Mouse (Mus musculus) ZHBTc4 (cell line): ENCODE measurements around the gene Fer1l4.

ENCODE experiments used
- DNase-seq: peaks from one replicate; pipeline ENCODE4 v3.0.0-alpha.2; 2011; ENCODE audit warnings: low read depth, low spot score

Fer1l4 gene

DNA sequence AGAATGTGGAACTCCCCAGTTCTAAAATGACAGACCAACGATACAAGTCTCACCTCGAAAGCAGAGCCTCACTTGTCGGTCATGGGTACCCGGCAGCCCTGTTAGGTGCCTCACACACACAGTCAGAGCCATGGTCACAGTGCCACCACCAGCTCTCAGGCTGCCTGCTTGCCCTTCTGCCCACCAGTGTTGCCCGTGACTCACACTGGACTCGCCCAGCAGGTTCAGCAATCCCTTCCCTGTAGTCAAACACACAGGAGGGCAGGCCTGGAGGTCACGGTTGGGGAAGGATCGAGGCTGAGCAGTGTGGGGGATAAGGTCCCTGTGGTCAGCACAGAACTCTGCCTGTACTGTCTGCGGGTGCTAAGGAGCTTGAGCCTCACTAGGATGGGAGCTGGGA, at the start of gene Fer1l4:
Fer1l4 (minus strand) TSS at position 132 of the 400 bp plus-strand sequence.
- no peak for DNase-seq

DNA sequence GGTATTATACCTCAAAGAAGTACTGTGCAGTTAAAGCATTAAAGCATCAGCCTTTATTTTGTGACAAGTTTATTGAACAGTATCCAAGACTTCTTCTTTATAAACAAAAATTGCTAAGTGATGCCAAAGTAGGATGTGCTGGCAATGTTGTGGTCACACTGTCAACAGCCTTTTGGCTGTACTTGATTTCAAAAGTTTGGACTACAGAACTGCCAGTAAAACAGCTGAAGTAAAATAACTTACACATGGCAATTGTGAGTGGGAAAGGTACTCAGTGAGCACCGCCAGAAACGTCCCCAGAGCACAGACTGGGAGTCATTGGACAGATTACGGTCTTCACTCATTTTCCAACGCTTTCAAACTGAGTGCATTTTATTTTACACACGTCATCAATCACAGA, 39.2 kb upstream of the Fer1l4 start:
- DNase-seq, result no peak

- no peak for DNase-seq
These were observed 37.1 kb upstream of the Fer1l4 start for GRCm38 (mm10) chr2:156089799-156090198.

DNA sequence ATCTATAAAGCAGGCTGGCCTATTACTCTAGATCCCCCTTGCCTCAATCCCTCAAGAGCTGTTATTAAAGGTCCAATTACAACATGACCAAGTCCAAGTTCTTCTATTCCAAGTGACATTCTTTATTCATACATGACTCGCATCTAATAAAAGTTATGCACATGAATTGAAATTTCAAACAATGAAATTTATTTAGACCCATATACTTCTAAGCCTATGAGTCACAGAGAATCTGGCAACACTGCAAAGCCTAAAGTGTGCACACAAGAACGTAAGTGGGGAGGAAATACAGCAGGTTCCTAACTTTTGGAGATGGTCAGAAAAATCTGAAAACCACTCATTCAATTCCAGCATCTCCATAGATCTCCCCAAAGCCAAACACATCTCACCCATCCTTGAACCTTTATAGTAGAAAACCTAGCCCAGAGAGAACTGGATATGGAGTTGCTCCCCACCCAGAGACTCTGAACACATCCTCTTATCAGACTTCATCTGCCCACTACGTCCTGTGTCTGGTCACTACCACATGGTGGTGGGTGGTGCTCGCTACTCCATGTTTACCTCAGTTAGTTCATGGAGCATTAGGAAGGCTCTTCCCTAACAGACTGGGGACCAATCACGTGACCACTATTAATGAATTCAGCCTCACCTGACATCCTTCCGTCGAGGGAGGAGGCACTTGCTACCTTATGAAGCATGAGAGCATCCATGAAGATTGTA, 34.8 kb upstream of the Fer1l4 start:
- DNase-seq, result no peak

DNA sequence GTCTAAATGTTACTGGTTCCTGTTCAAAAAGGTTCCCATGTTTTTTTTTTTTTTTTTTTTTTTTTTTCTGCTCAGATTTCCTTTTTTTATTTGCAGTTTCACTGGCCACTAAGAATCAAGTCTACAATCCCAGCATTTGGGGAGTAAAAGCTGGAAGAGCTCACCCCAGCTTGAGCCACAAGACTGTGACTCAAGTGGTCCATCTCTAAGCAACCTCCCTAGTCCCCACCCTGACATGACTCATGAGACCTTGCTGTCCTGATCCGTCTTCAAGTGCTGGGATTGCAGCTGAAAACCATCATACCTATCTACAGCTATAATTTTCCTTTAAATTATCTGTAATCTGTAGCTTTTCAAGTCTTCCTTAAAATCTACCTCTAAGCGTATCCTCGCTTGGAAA, 31.8 kb upstream of the Fer1l4 start:
- no peak for DNase-seq

DNA sequence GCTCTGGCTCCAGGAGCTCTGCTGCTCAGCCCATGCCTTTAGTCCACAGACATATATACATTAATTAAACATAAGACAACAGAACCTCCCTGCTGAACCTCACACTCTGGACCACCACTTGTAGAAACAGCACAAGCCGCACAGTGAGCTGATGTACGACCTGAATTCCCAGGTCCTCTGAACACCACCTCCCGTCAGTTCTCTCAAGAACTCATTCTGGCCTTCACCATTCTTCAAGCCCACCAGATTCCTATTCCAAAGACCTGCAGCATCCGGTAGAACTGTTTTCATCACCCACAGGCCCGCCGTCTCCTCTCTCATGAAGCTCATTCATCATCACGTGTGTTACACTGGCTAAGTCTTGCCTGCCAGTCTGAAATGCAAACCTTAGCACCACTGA, 27.6 kb upstream of the Fer1l4 start:
- DNase-seq, result no peak

DNA sequence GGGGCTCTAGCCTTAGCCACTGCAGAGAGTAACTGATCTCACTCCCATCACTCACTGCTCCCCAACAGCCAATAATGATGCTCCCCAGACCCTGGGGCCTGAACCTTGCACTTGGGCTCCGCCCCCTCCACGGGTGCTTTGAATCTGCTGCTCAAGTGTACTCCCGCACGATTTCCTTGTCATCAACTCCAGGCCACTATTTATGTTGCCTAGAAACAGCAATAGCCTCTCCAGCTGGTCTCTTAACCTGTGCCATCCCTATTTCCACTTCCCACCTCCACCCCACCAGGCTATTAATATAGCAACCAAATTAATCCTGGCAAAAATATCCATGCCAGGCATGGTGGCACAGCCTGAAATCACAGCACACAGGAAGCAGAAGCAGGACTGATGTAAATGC, 26.9 kb upstream of the Fer1l4 start:
- no peak for DNase-seq

- DNase-seq, result no peak
These were observed 26.4 kb upstream of the Fer1l4 start for GRCm38 (mm10) chr2:156079183-156079560.

DNA sequence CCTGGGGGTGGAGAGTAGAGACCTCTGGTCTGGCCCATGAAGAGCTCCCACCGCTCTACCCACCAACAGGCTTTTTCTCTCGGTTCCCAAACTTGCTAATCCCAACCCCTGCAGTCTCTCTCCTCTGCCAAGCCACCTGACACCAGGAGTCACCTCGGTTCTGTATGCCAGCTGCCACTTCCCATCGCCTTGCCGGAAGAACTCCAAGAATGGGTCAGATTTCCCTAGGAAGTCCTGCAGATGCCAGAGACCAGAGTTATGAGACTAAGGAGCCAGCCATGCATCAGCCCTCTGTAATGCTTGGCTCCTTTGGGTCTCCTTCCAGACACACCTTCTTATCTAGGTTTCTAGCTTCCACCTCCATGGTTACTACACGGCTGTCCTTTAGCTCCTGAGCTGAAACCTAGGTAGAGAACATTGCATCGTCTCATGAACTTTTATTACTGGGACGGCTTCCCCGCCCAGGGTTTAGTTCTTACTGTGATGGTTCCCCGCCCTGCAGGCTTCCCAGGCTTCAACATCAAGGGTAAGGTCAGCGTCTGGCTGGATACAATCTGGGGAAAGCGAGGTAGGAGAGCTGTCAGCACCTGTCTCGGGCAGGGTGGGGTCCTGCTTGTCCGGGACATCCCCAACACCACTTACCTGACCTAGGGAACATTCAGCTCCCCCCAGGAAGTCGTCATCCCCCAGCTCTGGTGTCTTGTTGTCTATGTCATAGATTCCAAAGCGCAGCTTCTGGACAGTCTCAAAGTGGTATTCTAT, 25.9 kb upstream of the Fer1l4 start:
- DNase-seq, result no peak

GRCm38 (mm10) chr2:156077461-156077860, 24.7 kb upstream of the Fer1l4 start:
- DNase-seq, result no peak

GRCm38 (mm10) chr2:156073725-156074124, 21.0 kb upstream of the Fer1l4 start:
- no peak for DNase-seq

- no peak for DNase-seq
These were observed 18.5 kb upstream of the Fer1l4 start for GRCm38 (mm10) chr2:156071236-156071635.

DNA sequence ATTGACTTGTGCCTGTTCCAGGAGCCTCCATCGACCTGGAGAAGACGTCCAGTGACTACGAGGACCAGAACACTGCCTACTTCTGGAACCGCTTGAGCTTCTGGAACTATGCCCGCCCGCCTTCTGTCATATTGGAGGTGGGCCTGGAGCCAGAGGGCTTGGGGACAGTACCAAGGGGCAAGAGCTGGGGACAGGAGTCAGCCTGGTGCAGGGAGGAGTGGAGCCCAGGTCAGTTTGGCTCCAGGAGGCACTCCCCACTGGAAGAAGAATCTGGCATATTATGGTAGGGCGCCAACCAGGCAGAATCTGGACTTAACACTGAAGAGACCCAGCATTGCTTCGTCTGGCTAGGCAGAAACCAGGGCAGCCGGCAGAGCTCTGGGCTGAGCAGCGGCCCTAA, 15.2 kb upstream of the Fer1l4 start:
- DNase-seq, result no peak

DNA sequence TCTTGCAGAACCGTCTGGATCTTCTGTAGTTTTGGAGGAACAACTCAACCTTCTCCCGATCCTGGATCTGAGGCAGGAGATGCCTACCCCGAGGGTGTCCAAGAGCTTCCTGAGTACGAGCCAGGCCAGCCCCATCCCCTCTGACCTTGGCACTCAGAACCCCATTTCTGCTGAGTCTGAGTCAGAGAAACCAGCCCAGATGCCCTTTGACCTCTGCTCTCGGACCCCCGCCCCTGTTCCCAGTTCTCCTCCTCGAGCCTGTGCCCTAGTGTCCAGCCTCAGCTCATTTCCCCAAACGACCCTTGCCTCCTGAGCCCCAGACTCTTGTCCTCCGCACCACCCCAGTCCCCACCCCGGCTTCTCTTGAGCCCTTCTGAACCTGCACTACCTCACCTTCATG, 13.4 kb upstream of the Fer1l4 start:
- DNase-seq, result no peak

DNA sequence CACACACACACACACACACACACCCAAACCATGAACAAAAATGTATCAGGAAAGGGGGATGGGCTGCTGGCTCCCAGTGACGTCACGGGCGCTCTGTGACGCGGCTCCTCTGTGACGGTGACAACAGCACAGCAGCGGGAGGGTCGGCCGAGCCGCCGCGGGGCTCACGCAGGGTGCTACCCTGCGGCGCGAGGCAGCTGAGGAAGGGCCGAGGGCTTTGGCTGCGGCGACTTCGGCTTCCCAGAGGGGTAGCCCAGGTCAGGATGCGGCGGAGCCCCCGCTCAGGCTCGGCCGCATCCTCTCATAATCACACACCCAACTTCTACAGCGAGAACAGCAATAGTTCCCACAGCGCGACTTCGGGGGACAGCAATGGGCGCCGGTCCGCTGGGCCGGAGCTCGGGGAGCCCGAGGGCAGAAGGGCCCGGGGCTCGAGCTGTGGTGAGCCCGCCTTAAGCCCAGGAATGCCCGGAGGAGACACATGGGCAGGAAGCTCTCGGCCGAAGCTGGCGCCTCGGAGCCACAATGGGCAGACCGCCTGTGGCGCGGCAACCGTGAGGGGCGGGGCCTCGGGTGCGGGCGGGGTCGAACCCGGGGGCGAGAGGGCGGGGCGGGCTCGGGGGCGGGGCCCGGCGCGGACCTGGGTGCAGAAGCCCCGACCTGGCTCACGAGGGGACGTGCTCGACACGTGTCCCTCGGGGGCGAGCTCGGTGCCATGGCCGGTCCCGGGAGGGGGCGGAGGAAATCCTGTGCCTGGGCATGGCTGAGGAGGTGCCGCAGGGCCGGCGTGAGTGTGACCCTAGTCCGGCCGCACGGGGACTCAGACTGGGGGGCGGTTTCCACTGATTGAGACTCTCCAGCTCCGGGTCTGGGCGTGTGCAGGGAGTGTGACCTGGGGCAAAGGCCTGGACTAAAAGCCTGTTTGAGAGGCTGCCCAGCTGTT, 12.6 kb upstream of the Fer1l4 start, which contains the start of gene Spag4:
Spag4 (plus strand) TSS at position 77 of the 943 bp plus-strand sequence.
- DNase-seq, result peak; percentile 90

DNA sequence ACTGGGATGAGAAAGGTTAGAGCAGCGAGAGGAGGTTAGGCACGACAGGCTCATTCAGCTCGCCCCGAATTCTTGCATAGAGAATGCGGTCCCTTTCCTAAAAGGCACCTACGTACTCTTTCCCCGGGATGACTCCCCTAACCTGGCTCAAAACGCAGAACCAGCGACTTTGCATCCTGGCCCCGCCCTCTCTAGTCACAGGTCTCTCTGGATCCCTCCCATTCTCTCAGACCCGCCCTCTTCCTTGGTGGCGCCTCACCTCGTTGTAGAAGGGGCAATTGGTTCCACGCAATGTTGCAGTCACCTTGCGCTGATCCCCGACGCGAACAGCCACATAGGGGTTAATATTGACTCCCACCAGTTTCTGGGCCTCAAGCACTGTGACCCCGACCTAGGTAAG, 4.8 kb downstream of the Fer1l4 start:
- DNase-seq, result peak; percentile 71

GRCm38 (mm10) chr2:156042903-156043302, 9.8 kb downstream of the Fer1l4 start:
- DNase-seq, result no peak

GRCm38 (mm10) chr2:156039390-156039789, 13.4 kb downstream of the Fer1l4 start:
- peak; percentile 40 for DNase-seq

DNA sequence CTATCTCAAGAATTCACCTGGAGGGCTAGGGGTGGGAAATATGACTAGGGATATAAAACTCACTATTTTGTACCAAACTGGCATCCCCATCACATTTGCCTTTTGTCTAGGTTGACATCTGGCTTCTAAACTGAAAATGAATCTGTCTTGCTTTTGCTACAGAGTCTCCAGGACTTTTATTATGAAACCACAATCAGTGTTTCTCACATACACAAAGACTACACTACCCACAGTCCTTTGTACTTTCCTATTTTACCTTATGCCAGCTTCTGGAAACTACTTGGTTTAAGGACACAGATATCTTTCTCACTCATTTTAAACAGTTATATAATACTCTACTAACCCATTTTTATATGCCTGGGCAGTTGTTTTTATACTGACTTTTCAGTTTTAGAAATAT, 27.3 kb downstream of the Fer1l4 start:
- peak; percentile 45 for DNase-seq

DNA sequence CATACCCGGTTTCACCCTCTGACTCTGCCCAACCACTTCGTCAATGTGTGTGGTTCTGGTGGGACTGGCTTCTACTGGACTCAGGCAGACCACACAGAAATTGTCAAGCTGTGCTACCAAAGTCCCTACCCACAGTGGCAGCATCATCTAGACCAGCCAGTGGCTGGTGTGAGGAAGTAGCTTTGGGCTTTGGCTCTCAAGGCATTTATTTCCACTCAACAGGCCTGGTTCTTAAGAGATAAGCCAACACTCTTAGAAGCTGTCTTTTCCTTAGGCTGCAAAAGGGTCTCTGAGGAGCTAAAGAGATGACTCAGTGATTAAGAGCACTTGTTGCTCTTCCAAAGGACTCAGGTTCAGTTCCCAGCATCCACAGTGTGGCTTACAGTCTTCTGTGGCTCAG, 31.0 kb downstream of the Fer1l4 start:
- DNase-seq, result no peak

DNA sequence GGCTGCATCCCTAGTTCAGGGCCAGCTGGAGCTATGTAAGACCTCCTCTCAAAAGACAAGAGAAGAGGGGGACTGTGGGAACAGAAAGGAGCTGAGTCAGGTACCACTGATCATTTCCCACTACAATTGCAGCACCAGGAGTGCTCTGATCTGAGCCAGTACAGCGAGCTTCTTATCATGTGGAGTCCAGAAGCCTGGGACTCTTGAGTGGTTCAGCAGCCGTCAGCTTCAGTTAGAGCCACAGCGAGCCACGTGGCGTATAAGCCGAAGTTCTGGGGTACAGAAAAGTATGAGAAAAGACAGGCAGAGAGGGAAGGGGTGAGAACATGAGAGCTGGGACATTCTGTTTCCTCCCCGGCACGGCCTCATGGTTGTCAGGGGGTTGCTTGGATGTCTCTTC, 31.5 kb downstream of the Fer1l4 start:
- no peak for DNase-seq

- no peak for DNase-seq
These were observed 34.6 kb downstream of the Fer1l4 start for GRCm38 (mm10) chr2:156018106-156018505.
